Mouse (Mus musculus) layer of hippocampus, adult 2 months (tissue): Measurements from ENCODE around the gene Gm36210. TPM values are rescaled to one million over a fixed set of nuclear protein-coding genes. Genes with fewer than 3 reads are reported as not detected.

Source experiments
- DNase-seq, 2 experiments: peaks; one replicate each; pipeline ENCODE4 v3.0.0; 2022; ENCODE audit warnings: low spot score in 2 of 2
- H3K27ac ChIP-seq: fragments of 200-600 bp; 2 replicates; pipeline ENCODE4 v1.8.1; 2022
- H3K4me3 ChIP-seq: fragments of 200-600 bp; 2 replicates; pipeline ENCODE4 v1.8.1; 2022; ENCODE audit warnings: mild to moderate bottlenecking
- CTCF ChIP-seq: fragments of 200-600 bp; conservative IDR thresholded peaks from 2 replicates; pipeline ENCODE4 v1.8.1; 2022; ENCODE audit warnings: antibody characterized with exemption, mild to moderate bottlenecking, moderate library complexity
- long read RNA-seq, 2 experiments: library from polyadenylated mRNA; stranded (forward); transcript quantifications; one replicate each; pipeline ENCODE4 v2.0.0; 2021; ENCODE audit warnings: borderline mapping rate in 2 of 2
- total RNA-seq, 2 experiments: library from RNA; stranded (reverse); gene quantifications; 2 replicates each; pipeline ENCODE4 v1.2.3; 2021

Gene Gm36210
- under 1 TPM in 1 of 2 experiments, not detected in 1; 0.28 TPM for total RNA-seq
- long read RNA-seq, experiment 1: 0 reads
- long read RNA-seq, experiment 2, partial matches to known transcripts: 0 of 1 reads
- long read RNA-seq, experiment 2, other reads (novel, unspliced or antisense): 1 of 1 reads

- H3K4me3 ChIP-seq: no peak within 1 kb of the TSS
- no peak for TF ChIP-seq CTCF
- DNase-seq: no peak
These were observed at the start of gene Gm36210 for GRCm38 (mm10) chr7:4906466-4906950. Gm36210 (minus strand) TSS chr7:4906516.

GRCm38 (mm10) chr7:4953815-4954445 is 47.6 kb upstream of the Gm36210 start:
- Histone ChIP-seq H3K27ac (no peak overlapping the region), H3K4me3 (no peak overlapping the region)
- no peak for TF ChIP-seq CTCF
- no peak for DNase-seq

More at GRCm38 (mm10) chr7:4906466-4906950, at the start of gene Gm36210:
- H3K27ac ChIP-seq: no peak within 1 kb of the TSS

GRCm38 (mm10) chr7:4950561-4951342 is 44.4 kb upstream of the Gm36210 start:
- no peak for DNase-seq
- Histone ChIP-seq H3K4me3 (no peak overlapping the region), H3K27ac (no peak overlapping the region)
- TF ChIP-seq CTCF: no peak

GRCm38 (mm10) chr7:4948386-4948785 is 42.1 kb upstream of the Gm36210 start:
- no peak overlapping the region for H3K4me3 ChIP-seq
- no peak overlapping the region for H3K27ac ChIP-seq
- TF ChIP-seq CTCF: no peak
- no peak for DNase-seq

GRCm38 (mm10) chr7:4947855-4948254 is 41.5 kb upstream of the Gm36210 start:
- no peak for DNase-seq
- Histone ChIP-seq H3K27ac (no peak overlapping the region), H3K4me3 (no peak overlapping the region)
- TF ChIP-seq CTCF: no peak

GRCm38 (mm10) chr7:4943223-4943815 is 37.0 kb upstream of the Gm36210 start:
- peak; percentile 100 for TF ChIP-seq CTCF
- Histone ChIP-seq H3K27ac (peak overlapping the region; percentile 64), H3K4me3 (peak overlapping the region; percentile 54)
- DNase-seq: peak; percentile 94

GRCm38 (mm10) chr7:4942673-4943072 is 36.4 kb upstream of the Gm36210 start:
- no peak for DNase-seq
- no peak overlapping the region for H3K27ac ChIP-seq
- TF ChIP-seq CTCF: no peak
- no peak overlapping the region for H3K4me3 ChIP-seq

- peak in 1 of 2 experiments; percentile 85 for DNase-seq
- Histone ChIP-seq H3K27ac (no peak overlapping the region), H3K4me3 (no peak overlapping the region)
- peak; percentile 96 for TF ChIP-seq CTCF
These were observed 33.8 kb upstream of the Gm36210 start for GRCm38 (mm10) chr7:4940068-4940479.

- Histone ChIP-seq H3K27ac (no peak overlapping the region), H3K4me3 (no peak overlapping the region)
- peak in 1 of 2 experiments; percentile 70 for DNase-seq
- TF ChIP-seq CTCF: peak; percentile 96; the same call in 1 of the 2 replicates
These were observed 32.1 kb upstream of the Gm36210 start for GRCm38 (mm10) chr7:4938456-4938855.

- DNase-seq: no peak
- H3K4me3 ChIP-seq: no peak overlapping the region
These were observed 31.1 kb upstream of the Gm36210 start for GRCm38 (mm10) chr7:4937392-4937791.

GRCm38 (mm10) chr7:4936832-4937231 is 30.5 kb upstream of the Gm36210 start:
- DNase-seq: no peak
- Histone ChIP-seq H3K27ac (no peak overlapping the region), H3K4me3 (no peak overlapping the region)
- TF ChIP-seq CTCF: no peak

More at GRCm38 (mm10) chr7:4937392-4937791, 31.1 kb upstream of the Gm36210 start:
- H3K27ac ChIP-seq: no peak overlapping the region
- TF ChIP-seq CTCF: no peak

- no peak overlapping the region for H3K27ac ChIP-seq
- DNase-seq: no peak
- H3K4me3 ChIP-seq: no peak overlapping the region
- TF ChIP-seq CTCF: peak; percentile 38
These were observed 28.0 kb upstream of the Gm36210 start for GRCm38 (mm10) chr7:4934160-4934914.
